Mouse (Mus musculus) thymus, postnatal 36 days (tissue): ENCODE measurements around the gene Ddb1.
A peak's percentile ranks its signal among the peaks of the same experiment; 100 is the strongest.
"Not testable (repeated sequence)": the region's sequence is repeated elsewhere in the genome, so short reads cannot be mapped to it uniquely, and the experiment has no call there.

Experiments used
- DNase-seq, 2 experiments: peaks; one replicate each; pipeline ENCODE4 v3.0.0; 2022; ENCODE audit warnings: mixed read lengths in 2 of 2

Gene Ddb1

GRCm38 (mm10) chr19:10605293-10605900 is at the start of gene Ddb1, which contains the start of gene Tkfc:
Gene Ddb1, plus strand, starts transcription at chr19:10605327.
Gene Tkfc, minus strand, starts transcription at chr19:10605654.
- peak; percentile 99 for DNase-seq

- DNase-seq, result peak; percentile 88 to 90
These were observed 49.3 kb upstream of the Ddb1 start, which contains the start of gene Tmem216 for GRCm38 (mm10) chr19:10555624-10556510. Gene Tmem216, minus strand, starts transcription at chr19:10556238.

GRCm38 (mm10) chr19:10557001-10557400 is 48.1 kb upstream of the Ddb1 start:
- no peak for DNase-seq

GRCm38 (mm10) chr19:10557430-10557829 is 47.7 kb upstream of the Ddb1 start:
- no peak for DNase-seq

GRCm38 (mm10) chr19:10557837-10558375 is 47.2 kb upstream of the Ddb1 start:
- not testable (repeated sequence) for DNase-seq

GRCm38 (mm10) chr19:10560108-10560507 is 45.0 kb upstream of the Ddb1 start:
- no peak for DNase-seq

GRCm38 (mm10) chr19:10561558-10562314 is 43.4 kb upstream of the Ddb1 start:
- no peak for DNase-seq

GRCm38 (mm10) chr19:10562351-10562750 is 42.8 kb upstream of the Ddb1 start:
- DNase-seq, result no peak

- DNase-seq, result no peak
These were observed 40.8 kb upstream of the Ddb1 start for GRCm38 (mm10) chr19:10564278-10564677.

GRCm38 (mm10) chr19:10565217-10565616 is 39.9 kb upstream of the Ddb1 start:
- DNase-seq, result no peak

GRCm38 (mm10) chr19:10569627-10570026 is 35.5 kb upstream of the Ddb1 start:
- DNase-seq, result no peak

GRCm38 (mm10) chr19:10576690-10577561 is 28.2 kb upstream of the Ddb1 start, which contains the start of the genes Cyb561a3 and Tmem138:
Gene Cyb561a3, plus strand, starts transcription at chr19:10577172.
Gene Tmem138, minus strand, starts transcription at chr19:10577362.
- peak; percentile 92 to 93 for DNase-seq

- no peak for DNase-seq
These were observed 25.0 kb upstream of the Ddb1 start for GRCm38 (mm10) chr19:10580102-10580501.

GRCm38 (mm10) chr19:10580761-10581160 is 24.4 kb upstream of the Ddb1 start:
- no peak for DNase-seq

- no peak for DNase-seq
These were observed 23.1 kb upstream of the Ddb1 start for GRCm38 (mm10) chr19:10581984-10582383.

- no peak for DNase-seq
These were observed 21.5 kb upstream of the Ddb1 start for GRCm38 (mm10) chr19:10583550-10584146.

- peak in 1 of 2 experiments; percentile 22 for DNase-seq
These were observed 20.0 kb upstream of the Ddb1 start for GRCm38 (mm10) chr19:10585112-10585511.

GRCm38 (mm10) chr19:10587231-10587630 is 17.9 kb upstream of the Ddb1 start:
- no peak for DNase-seq

GRCm38 (mm10) chr19:10589127-10589857 is 15.8 kb upstream of the Ddb1 start:
- DNase-seq, result no peak

- no peak for DNase-seq
These were observed 14.8 kb upstream of the Ddb1 start for GRCm38 (mm10) chr19:10590301-10590700.
